Mouse (Mus musculus): ENCODE data around the gene Abhd11. TPM values are rescaled to one million over a fixed set of nuclear protein-coding genes. Genes with fewer than 3 reads are reported as not detected.

Abhd11 gene
- polyA plus RNA-seq, 1 experiment = 12.2 TPM

- H3K27ac ChIP-seq (ENCODE audit: insufficient read depth, low read depth, low read length) = no peak overlapping the region
- TF ChIP-seq POLR2A (IDR thresholded peaks at IDR 0.05; ENCODE audit: borderline replicate concordance, low read depth, low read length) (no peak), CTCF (IDR thresholded peaks at IDR 0.05; ENCODE audit: low read depth, low read length) (no peak)
- no peak overlapping the region for H3K4me3 ChIP-seq (ENCODE audit: insufficient read depth, low read length)
- peaks cover 37% of the 10 kb centered on the region for H3K4me1 ChIP-seq (ENCODE audit: control insufficient read depth, insufficient read depth, low read length)
Observed at GRCm38 (mm10) chr5:134973081-134973480, 35.9 kb upstream of the Abhd11 start.

DNA sequence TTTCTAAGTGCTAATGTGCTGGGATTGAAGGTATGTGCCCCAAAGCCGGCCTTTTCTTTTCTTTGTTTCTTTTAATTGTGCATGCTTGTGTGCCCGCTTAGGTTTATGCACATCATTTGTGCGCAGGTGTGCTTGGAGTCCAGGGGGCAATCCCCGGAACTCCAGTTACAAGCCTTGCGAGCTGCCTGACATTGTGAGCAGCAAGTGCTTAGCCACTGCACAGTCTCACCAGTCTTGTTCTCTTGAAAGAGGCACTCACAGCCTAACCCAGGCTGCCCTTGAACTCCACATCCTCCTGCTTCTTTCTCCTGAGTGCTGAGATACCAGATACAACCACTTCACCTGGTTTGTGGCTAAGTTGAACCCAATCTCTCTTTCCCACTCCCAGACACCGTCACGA lies 35.4 kb upstream of the Abhd11 start:
- H3K27ac ChIP-seq (ENCODE audit: insufficient read depth, low read depth, low read length) = no peak overlapping the region
- H3K4me1 ChIP-seq (ENCODE audit: control insufficient read depth, insufficient read depth, low read length) = peaks cover 37% of the 10 kb centered on the region
- no peak overlapping the region for H3K4me3 ChIP-seq (ENCODE audit: insufficient read depth, low read length)
- TF ChIP-seq CTCF (IDR thresholded peaks at IDR 0.05; ENCODE audit: low read depth, low read length) (no peak), POLR2A (IDR thresholded peaks at IDR 0.05; ENCODE audit: borderline replicate concordance, low read depth, low read length) (no peak)

DNA sequence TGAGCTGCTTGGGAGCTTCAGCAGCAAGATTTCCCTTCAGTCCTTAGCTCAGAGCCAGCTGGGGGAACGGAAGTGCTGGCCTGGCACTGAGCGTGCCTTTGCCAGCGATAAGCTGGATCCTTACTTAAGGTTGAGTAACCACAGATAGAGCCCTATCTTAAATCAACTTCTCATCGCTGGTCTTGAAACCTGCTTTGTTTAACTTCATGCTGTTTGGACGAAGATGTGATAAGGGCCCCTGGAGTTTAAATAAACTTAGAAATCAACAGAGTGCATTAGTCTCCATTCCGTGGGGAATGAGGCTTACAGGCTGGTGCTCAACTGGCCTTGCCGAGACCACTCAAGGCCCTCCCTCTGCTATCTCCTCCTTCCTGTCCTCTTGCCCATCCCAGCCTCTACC lies 34.7 kb upstream of the Abhd11 start:
- peaks cover 37% of the 10 kb centered on the region for H3K4me1 ChIP-seq (ENCODE audit: control insufficient read depth, insufficient read depth, low read length)
- peak overlapping the region; percentile 39 for H3K27ac ChIP-seq (ENCODE audit: insufficient read depth, low read depth, low read length)
- TF ChIP-seq POLR2A (IDR thresholded peaks at IDR 0.05; ENCODE audit: borderline replicate concordance, low read depth, low read length) (no peak), CTCF (IDR thresholded peaks at IDR 0.05; ENCODE audit: low read depth, low read length) (no peak; the same call in 1 of the 2 replicates)
- H3K4me3 ChIP-seq (ENCODE audit: insufficient read depth, low read length) = no peak overlapping the region

DNA sequence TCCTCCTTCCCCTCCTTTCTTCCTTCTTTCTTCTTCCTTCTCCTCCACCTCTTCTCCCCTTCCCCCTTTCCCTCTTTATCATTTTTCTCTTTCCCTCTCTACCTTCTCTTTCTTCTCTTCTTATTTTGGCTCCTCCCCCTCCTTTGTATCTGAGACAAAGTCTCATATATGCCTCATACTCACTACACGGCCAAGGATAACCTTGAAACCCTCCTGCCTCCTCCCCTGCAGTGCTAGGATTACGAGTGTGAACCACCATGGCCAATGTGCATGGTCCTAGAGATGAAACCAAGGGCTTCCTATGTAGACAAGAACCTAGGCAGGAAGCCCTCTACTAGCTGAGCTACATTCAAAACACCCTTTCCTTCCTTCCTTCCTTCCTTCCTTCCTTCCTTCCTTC lies 34.0 kb upstream of the Abhd11 start:
- Histone ChIP-seq H3K4me1 (ENCODE audit: control insufficient read depth, insufficient read depth, low read length) (peaks cover 37% of the 10 kb centered on the region), H3K4me3 (ENCODE audit: insufficient read depth, low read length) (no peak overlapping the region), H3K27ac (ENCODE audit: insufficient read depth, low read depth, low read length) (no peak overlapping the region)
- TF ChIP-seq POLR2A (IDR thresholded peaks at IDR 0.05; ENCODE audit: borderline replicate concordance, low read depth, low read length) (no peak), CTCF (IDR thresholded peaks at IDR 0.05; ENCODE audit: low read depth, low read length) (no peak)

DNA sequence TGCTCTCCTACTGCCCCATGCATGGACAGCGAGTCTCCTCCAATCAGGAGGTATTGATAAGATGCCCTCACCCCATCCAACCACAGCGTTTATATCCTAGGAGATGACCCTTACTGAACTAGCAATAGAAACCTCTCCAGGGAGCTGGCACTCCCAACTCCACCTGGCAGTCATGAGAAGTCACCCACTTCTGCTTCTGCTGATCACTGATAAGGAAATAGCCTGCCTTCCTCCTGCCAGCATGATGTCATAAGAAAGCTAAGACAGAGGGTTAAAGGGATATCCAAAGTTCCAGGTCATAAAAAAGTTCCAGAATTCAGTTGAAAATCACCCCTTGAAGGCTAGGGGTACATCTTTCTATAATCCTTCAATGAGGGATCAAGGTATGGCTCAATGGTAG lies 32.8 kb upstream of the Abhd11 start:
- Histone ChIP-seq H3K4me1 (ENCODE audit: control insufficient read depth, insufficient read depth, low read length) (peaks cover 37% of the 10 kb centered on the region), H3K27ac (ENCODE audit: insufficient read depth, low read depth, low read length) (no peak overlapping the region), H3K4me3 (ENCODE audit: insufficient read depth, low read length) (no peak overlapping the region)
- TF ChIP-seq CTCF (IDR thresholded peaks at IDR 0.05; ENCODE audit: low read depth, low read length) (no peak), POLR2A (IDR thresholded peaks at IDR 0.05; ENCODE audit: borderline replicate concordance, low read depth, low read length) (no peak)

- no peak overlapping the region for H3K4me3 ChIP-seq (ENCODE audit: insufficient read depth, low read length)
- TF ChIP-seq POLR2A (IDR thresholded peaks at IDR 0.05; ENCODE audit: borderline replicate concordance, low read depth, low read length) = no peak
- no peak overlapping the region for H3K27ac ChIP-seq (ENCODE audit: insufficient read depth, low read depth, low read length)
- peaks cover 37% of the 10 kb centered on the region for H3K4me1 ChIP-seq (ENCODE audit: control insufficient read depth, insufficient read depth, low read length)
Observed at GRCm38 (mm10) chr5:134976577-134977250, 32.2 kb upstream of the Abhd11 start.

DNA sequence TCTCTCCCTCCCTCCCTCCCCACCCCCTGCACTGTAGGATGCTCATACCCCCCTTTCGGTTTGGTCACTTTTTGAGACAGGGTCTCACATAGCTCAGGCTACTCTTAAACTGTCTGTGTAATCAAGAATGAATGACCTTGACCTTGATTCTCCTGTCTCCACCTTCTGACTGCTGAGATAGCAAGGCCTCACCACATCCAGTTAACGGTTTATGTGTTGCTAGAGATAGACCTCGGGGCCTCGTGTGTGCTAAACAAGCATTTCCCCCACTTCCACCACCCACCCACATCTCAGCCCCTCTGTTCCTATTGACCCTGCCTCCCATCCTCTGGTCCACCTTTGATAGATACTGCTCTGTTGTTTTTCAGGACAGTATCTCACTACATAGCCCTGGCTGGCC lies 31.1 kb upstream of the Abhd11 start:
- Histone ChIP-seq H3K27ac (ENCODE audit: insufficient read depth, low read depth, low read length) (no peak overlapping the region), H3K4me3 (ENCODE audit: insufficient read depth, low read length) (no peak overlapping the region), H3K4me1 (ENCODE audit: control insufficient read depth, insufficient read depth, low read length) (peaks cover 30% of the 10 kb centered on the region)
- TF ChIP-seq POLR2A (IDR thresholded peaks at IDR 0.05; ENCODE audit: borderline replicate concordance, low read depth, low read length) (no peak), CTCF (IDR thresholded peaks at IDR 0.05; ENCODE audit: low read depth, low read length) (no peak)

- H3K27ac ChIP-seq (ENCODE audit: insufficient read depth, low read depth, low read length) = no peak overlapping the region
- H3K4me3 ChIP-seq (ENCODE audit: insufficient read depth, low read length) = no peak overlapping the region
- peaks cover 5% of the 10 kb centered on the region for H3K4me1 ChIP-seq (ENCODE audit: control insufficient read depth, insufficient read depth, low read length)
- TF ChIP-seq CTCF (IDR thresholded peaks at IDR 0.05; ENCODE audit: low read depth, low read length) (no peak), POLR2A (IDR thresholded peaks at IDR 0.05; ENCODE audit: borderline replicate concordance, low read depth, low read length) (no peak)
Observed at GRCm38 (mm10) chr5:134981149-134981548, 27.8 kb upstream of the Abhd11 start.

DNA sequence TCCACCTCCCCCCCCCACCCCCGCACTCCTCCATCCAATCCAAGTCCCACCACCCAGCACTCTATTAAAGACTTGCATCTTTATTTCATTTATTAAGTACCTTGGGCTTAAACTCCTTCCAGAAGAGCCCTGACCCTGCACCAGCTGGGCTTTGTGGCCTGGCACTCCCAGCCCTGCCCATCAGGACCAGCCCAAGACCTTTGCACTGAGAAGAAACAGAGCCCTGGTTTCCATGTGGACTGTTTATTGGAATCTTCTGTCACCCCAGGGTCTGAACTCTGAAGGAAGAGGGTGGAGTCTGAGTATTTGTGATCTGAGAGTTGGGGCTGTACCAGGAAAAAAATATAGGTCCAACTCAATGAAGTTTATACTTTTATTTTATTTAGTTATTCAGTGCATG lies 25.8 kb upstream of the Abhd11 start:
- Histone ChIP-seq H3K4me1 (ENCODE audit: control insufficient read depth, insufficient read depth, low read length) (no peaks in the 10 kb centered on the region), H3K4me3 (ENCODE audit: insufficient read depth, low read length) (no peak overlapping the region), H3K27ac (ENCODE audit: insufficient read depth, low read depth, low read length) (no peak overlapping the region)
- no peak for TF ChIP-seq CTCF (IDR thresholded peaks at IDR 0.05; ENCODE audit: low read depth, low read length)
- TF ChIP-seq POLR2A (IDR thresholded peaks at IDR 0.05; ENCODE audit: borderline replicate concordance, low read depth, low read length) = no peak

GRCm38 (mm10) chr5:134983771-134984170 lies 25.2 kb upstream of the Abhd11 start:
- TF ChIP-seq CTCF (IDR thresholded peaks at IDR 0.05; ENCODE audit: low read depth, low read length) (no peak), POLR2A (IDR thresholded peaks at IDR 0.05; ENCODE audit: borderline replicate concordance, low read depth, low read length) (no peak)
- Histone ChIP-seq H3K4me3 (ENCODE audit: insufficient read depth, low read length) (no peak overlapping the region), H3K4me1 (ENCODE audit: control insufficient read depth, insufficient read depth, low read length) (no peaks in the 10 kb centered on the region), H3K27ac (ENCODE audit: insufficient read depth, low read depth, low read length) (no peak overlapping the region)
